Mouse (Mus musculus): ENCODE results near the gene Adad2. TPM values are rescaled to one million over a fixed set of nuclear protein-coding genes. Genes with fewer than 3 reads are reported as not detected.
A peak's percentile ranks its signal among the peaks of the same experiment; 100 is the strongest.

The Adad2 gene
- polyA plus RNA-seq, 1 experiment from 2014 or later: not detected

DNA sequence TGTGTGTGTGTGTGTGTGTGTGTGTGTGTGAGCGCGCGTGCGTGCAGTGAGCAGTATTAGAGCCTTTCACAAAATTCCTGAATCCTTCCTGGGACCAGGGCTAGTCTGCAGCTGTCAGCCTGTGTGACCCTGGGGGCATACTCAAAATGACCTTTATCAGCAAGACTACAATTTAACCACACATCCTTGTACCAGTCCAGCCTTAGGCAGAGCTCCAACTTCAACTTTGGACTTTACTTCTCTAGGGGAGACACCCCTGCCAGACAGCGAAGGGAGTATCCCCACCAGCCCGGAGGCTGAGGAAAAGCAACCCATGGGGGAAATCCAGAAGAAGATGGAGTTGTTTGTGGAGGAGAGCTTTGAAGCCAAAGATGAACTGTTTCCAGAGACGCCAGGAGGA lies 21.1 kb upstream of the Adad2 start:
- H3K9ac ChIP-seq (ENCODE audit: low read depth, low read length): no peak overlapping the region
- ATAC-seq (ENCODE audit: low FRiP score) (no peak), DNase-seq (ENCODE audit: low spot score) (no peak)
- H3K27ac ChIP-seq (ENCODE audit: low read depth, low read length): no peak overlapping the region
- no peaks in the 10 kb centered on the region for H3K27me3 ChIP-seq (ENCODE audit: control insufficient read depth, insufficient read depth, low read length)
- H3K4me1 ChIP-seq (replicated peaks; ENCODE audit: control insufficient read depth, insufficient read depth, low read length): no peaks in the 10 kb centered on the region
- H3K9me3 ChIP-seq (ENCODE audit: control insufficient read depth, low read length): no peaks in the 10 kb centered on the region
- WGBS: 82% methylated on average over 7 of the region's 7 CpGs
- no peaks in the 10 kb centered on the region for H3K36me3 ChIP-seq (ENCODE audit: control insufficient read depth, insufficient read depth, low read length)
- no peak overlapping the region for H3K4me3 ChIP-seq (ENCODE audit: low read depth, low read length)
- H3K4me2 ChIP-seq (replicated peaks; ENCODE audit: low read depth, low read length): no peak overlapping the region

- Histone ChIP-seq H3K36me3 (ENCODE audit: control insufficient read depth, insufficient read depth, low read length) (0 out of 2 replicates have a peak, but pooled peaks cover 10% of the 10 kb centered on the region), H3K9ac (ENCODE audit: low read depth, low read length) (no peak overlapping the region), H3K4me3 (ENCODE audit: low read depth, low read length) (no peak overlapping the region), H3K4me2 (replicated peaks; ENCODE audit: low read depth, low read length) (peak overlapping the region; percentile 86; the same call in 1 of the 2 replicates), H3K27me3 (ENCODE audit: control insufficient read depth, insufficient read depth, low read length) (no peaks in the 10 kb centered on the region), H3K4me1 (replicated peaks; ENCODE audit: control insufficient read depth, insufficient read depth, low read length) (no peaks in the 10 kb centered on the region; the same call in 1 of the 2 replicates), H3K27ac (ENCODE audit: low read depth, low read length) (no peak overlapping the region), H3K9me3 (ENCODE audit: control insufficient read depth, low read length) (no peaks in the 10 kb centered on the region)
- WGBS: 94% methylated on average over 4 of the region's 4 CpGs
- ATAC-seq (ENCODE audit: low FRiP score) (no peak), DNase-seq (ENCODE audit: low spot score) (no peak)
Measured at GRCm38 (mm10) chr8:119603771-119604170, 8.8 kb upstream of the Adad2 start.

GRCm38 (mm10) chr8:119604398-119604803 lies 8.1 kb upstream of the Adad2 start:
- H3K9ac ChIP-seq (ENCODE audit: low read depth, low read length): peak overlapping the region; percentile 79
- H3K27me3 ChIP-seq (ENCODE audit: control insufficient read depth, insufficient read depth, low read length): no peaks in the 10 kb centered on the region
- H3K36me3 ChIP-seq (ENCODE audit: control insufficient read depth, insufficient read depth, low read length): 0 out of 2 replicates have a peak, but pooled peaks cover 6% of the 10 kb centered on the region
- H3K9me3 ChIP-seq (ENCODE audit: control insufficient read depth, low read length): no peaks in the 10 kb centered on the region
- no peak overlapping the region for H3K27ac ChIP-seq (ENCODE audit: low read depth, low read length)
- DNase-seq (ENCODE audit: low spot score): no peak
- H3K4me1 ChIP-seq (replicated peaks; ENCODE audit: control insufficient read depth, insufficient read depth, low read length): no peaks in the 10 kb centered on the region; the same call in 1 of the 2 replicates
- H3K4me2 ChIP-seq (replicated peaks; ENCODE audit: low read depth, low read length): peak overlapping the region; percentile 86
- ATAC-seq (ENCODE audit: low FRiP score): no peak
- H3K4me3 ChIP-seq (ENCODE audit: low read depth, low read length): peak overlapping the region; percentile 83
- WGBS: 44% methylated on average over 12 of the region's 12 CpGs

DNA sequence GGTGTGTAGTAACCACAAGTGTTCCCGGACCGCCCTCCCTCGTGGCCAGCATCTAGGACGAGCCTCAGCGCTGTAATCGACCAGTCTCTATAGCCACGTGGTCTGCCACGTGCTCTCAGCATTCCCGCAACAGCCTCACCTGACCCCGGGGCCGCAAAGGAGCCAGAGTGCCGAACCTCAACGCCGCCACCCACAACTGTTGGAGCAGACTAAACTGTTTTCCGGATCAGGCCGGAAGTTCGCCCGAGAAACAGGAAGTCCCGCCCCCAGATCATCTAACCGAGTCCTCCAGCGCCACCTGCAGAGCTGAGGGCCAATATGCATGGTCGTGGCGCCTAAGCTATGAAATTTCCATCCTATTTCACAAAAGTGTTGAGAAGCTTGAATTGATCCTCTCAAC lies 7.6 kb upstream of the Adad2 start, which contains the start of gene Taf1c:
Taf1c (minus strand) TSS at position 227 of the 400 bp plus-strand sequence.
- DNase-seq (ENCODE audit: low spot score): peak; percentile 98
- Histone ChIP-seq H3K4me2 (replicated peaks; ENCODE audit: low read depth, low read length) (peak within 1 kb of the TSS; percentile 86), H3K9me3 (ENCODE audit: control insufficient read depth, low read length) (no peaks in the 10 kb centered on the region), H3K27ac (ENCODE audit: low read depth, low read length) (no peak within 1 kb of the TSS), H3K4me3 (ENCODE audit: low read depth, low read length) (peak within 1 kb of the TSS; percentile 83), H3K27me3 (ENCODE audit: control insufficient read depth, insufficient read depth, low read length) (no peaks in the 10 kb centered on the region), H3K36me3 (ENCODE audit: control insufficient read depth, insufficient read depth, low read length) (0 out of 2 replicates have a peak, but pooled peaks cover 6% of the 10 kb centered on the region), H3K4me1 (replicated peaks; ENCODE audit: control insufficient read depth, insufficient read depth, low read length) (no peaks in the 10 kb centered on the region; the same call in 1 of the 2 replicates), H3K9ac (ENCODE audit: low read depth, low read length) (peak within 1 kb of the TSS; percentile 79)
- under 1% methylated on average over 23 of the region's 23 CpGs for WGBS
- peak; percentile 82 for ATAC-seq (ENCODE audit: low FRiP score)

DNA sequence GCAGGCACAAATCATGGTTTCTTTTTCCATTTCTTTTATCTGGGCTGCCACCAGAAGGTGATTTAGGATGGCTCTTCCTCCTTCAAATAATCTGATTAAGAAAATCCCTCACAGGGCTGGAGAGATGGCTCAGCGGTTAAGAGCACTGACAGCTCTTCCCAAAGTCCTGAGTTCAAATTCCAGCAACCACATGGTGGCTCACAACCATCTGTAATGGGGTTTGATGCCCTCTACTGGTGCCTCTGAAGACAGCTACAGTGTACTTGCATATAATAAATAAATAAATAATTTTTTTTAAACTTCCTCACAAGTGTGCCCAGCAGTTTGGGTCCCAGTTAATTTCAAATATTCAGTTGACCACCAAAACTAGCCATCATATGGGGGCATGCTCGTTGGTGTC lies 6.3 kb upstream of the Adad2 start:
- Histone ChIP-seq H3K9me3 (ENCODE audit: control insufficient read depth, low read length) (no peaks in the 10 kb centered on the region), H3K4me2 (replicated peaks; ENCODE audit: low read depth, low read length) (no peak overlapping the region), H3K9ac (ENCODE audit: low read depth, low read length) (no peak overlapping the region), H3K4me3 (ENCODE audit: low read depth, low read length) (no peak overlapping the region), H3K27ac (ENCODE audit: low read depth, low read length) (no peak overlapping the region), H3K36me3 (ENCODE audit: control insufficient read depth, insufficient read depth, low read length) (0 out of 2 replicates have a peak, but pooled peaks cover 2% of the 10 kb centered on the region), H3K4me1 (replicated peaks; ENCODE audit: control insufficient read depth, insufficient read depth, low read length) (no peaks in the 10 kb centered on the region; the same call in 1 of the 2 replicates), H3K27me3 (ENCODE audit: control insufficient read depth, insufficient read depth, low read length) (no peaks in the 10 kb centered on the region)
- ATAC-seq (ENCODE audit: low FRiP score): no peak
- 82% methylated on average over 2 of the region's 2 CpGs for WGBS
- DNase-seq (ENCODE audit: low spot score): no peak

DNA sequence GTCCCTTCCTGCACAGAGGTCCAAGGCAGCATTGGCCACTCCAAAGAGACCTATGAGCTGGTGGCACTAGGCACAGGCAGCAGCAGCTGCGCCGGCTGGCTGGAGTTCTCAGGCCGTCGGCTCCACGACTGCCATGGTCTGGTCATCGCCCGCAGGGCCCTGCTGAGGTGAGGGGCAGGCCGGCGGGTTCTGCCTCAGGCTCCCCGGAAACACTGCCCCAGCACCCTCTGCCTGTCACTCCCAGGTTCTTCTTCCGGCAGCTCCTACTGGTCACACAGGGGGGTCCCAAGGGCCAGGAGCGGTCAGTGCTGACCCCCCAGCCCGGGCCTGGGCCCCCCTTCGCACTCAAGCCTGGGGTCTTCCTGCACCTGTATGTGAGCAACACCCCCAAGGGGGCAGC lies 2.5 kb downstream of the Adad2 start:
- no peak for ATAC-seq (ENCODE audit: low FRiP score)
- H3K9ac ChIP-seq (ENCODE audit: low read depth, low read length): no peak overlapping the region
- no peaks in the 10 kb centered on the region; the same call in 1 of the 2 replicates for H3K27me3 ChIP-seq (ENCODE audit: control insufficient read depth, insufficient read depth, low read length)
- H3K4me3 ChIP-seq (ENCODE audit: low read depth, low read length): no peak overlapping the region
- no peaks in the 10 kb centered on the region for H3K9me3 ChIP-seq (ENCODE audit: control insufficient read depth, low read length)
- H3K36me3 ChIP-seq (ENCODE audit: control insufficient read depth, insufficient read depth, low read length): no peaks in the 10 kb centered on the region
- DNase-seq (ENCODE audit: low spot score): no peak
- WGBS: 72% methylated on average over 14 of the region's 14 CpGs
- no peaks in the 10 kb centered on the region for H3K4me1 ChIP-seq (replicated peaks; ENCODE audit: control insufficient read depth, insufficient read depth, low read length)
- no peak overlapping the region for H3K27ac ChIP-seq (ENCODE audit: low read depth, low read length)
- H3K4me2 ChIP-seq (replicated peaks; ENCODE audit: low read depth, low read length): no peak overlapping the region

DNA sequence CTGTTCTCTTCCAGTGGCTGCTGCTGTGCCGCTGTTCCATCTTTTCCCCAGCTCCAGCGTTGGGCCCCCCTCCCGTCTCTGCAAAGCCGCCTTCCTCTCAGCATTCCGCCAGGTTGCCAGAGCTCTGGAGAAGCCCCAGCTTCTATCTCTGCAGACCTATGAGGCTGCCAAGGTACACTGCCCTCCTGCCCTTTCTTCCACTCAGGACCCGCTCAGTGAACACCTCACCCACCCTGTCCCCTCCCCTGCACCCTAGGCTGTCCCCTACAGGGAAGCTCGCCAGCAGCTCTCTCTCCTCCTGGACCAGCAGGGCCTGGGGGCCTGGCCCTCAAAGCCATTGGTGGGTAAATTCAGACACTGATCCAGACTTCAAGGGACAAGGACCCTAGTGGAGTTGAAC lies 3.8 kb downstream of the Adad2 start:
- no peaks in the 10 kb centered on the region for H3K36me3 ChIP-seq (ENCODE audit: control insufficient read depth, insufficient read depth, low read length)
- WGBS: 68% methylated on average over 7 of the region's 7 CpGs
- H3K4me3 ChIP-seq (ENCODE audit: low read depth, low read length): no peak overlapping the region
- DNase-seq (ENCODE audit: low spot score) (no peak), ATAC-seq (ENCODE audit: low FRiP score) (no peak)
- H3K9ac ChIP-seq (ENCODE audit: low read depth, low read length): no peak overlapping the region
- H3K27me3 ChIP-seq (ENCODE audit: control insufficient read depth, insufficient read depth, low read length): no peaks in the 10 kb centered on the region; the same call in 1 of the 2 replicates
- no peak overlapping the region for H3K4me2 ChIP-seq (replicated peaks; ENCODE audit: low read depth, low read length)
- no peak overlapping the region for H3K27ac ChIP-seq (ENCODE audit: low read depth, low read length)
- no peaks in the 10 kb centered on the region for H3K4me1 ChIP-seq (replicated peaks; ENCODE audit: control insufficient read depth, insufficient read depth, low read length)
- H3K9me3 ChIP-seq (ENCODE audit: control insufficient read depth, low read length): no peaks in the 10 kb centered on the region

GRCm38 (mm10) chr8:119616811-119617210 lies 4.3 kb downstream of the Adad2 start:
- Histone ChIP-seq H3K9me3 (ENCODE audit: control insufficient read depth, low read length) (no peaks in the 10 kb centered on the region), H3K27ac (ENCODE audit: low read depth, low read length) (no peak overlapping the region)

DNA sequence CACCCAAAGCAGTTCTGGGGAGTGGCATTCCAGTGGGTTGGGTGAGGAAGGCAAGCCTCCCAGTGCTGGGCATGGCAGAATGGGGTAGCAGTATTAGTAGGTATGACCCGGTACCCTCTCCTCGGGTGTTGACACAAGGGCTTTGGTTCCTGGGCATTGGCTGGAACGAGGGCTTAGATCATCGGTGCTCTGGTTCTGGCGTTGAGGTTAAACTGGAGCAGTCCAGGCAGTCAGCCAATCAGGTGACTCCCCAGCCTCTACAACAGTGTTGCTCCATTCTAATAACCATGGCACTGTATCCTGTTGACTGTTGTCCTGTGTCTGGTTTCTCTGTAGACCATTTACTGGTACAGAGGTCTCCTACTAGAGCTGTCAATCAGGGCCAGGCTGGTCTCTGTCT lies 5.0 kb downstream of the Adad2 start:
- Histone ChIP-seq H3K27me3 (ENCODE audit: control insufficient read depth, insufficient read depth, low read length) (no peaks in the 10 kb centered on the region; the same call in 1 of the 2 replicates), H3K4me1 (replicated peaks; ENCODE audit: control insufficient read depth, insufficient read depth, low read length) (no peaks in the 10 kb centered on the region), H3K4me2 (replicated peaks; ENCODE audit: low read depth, low read length) (no peak overlapping the region), H3K36me3 (ENCODE audit: control insufficient read depth, insufficient read depth, low read length) (no peaks in the 10 kb centered on the region), H3K27ac (ENCODE audit: low read depth, low read length) (no peak overlapping the region), H3K9me3 (ENCODE audit: control insufficient read depth, low read length) (no peaks in the 10 kb centered on the region), H3K4me3 (ENCODE audit: low read depth, low read length) (no peak overlapping the region), H3K9ac (ENCODE audit: low read depth, low read length) (no peak overlapping the region)
- DNase-seq (ENCODE audit: low spot score): no peak
- ATAC-seq (ENCODE audit: low FRiP score): no peak
- 89% methylated on average over 5 of the region's 5 CpGs for WGBS

More at GRCm38 (mm10) chr8:119616811-119617210, 4.3 kb downstream of the Adad2 start:
- WGBS: 93% methylated on average over 4 of the region's 4 CpGs
- no peaks in the 10 kb centered on the region for H3K36me3 ChIP-seq (ENCODE audit: control insufficient read depth, insufficient read depth, low read length)
- DNase-seq (ENCODE audit: low spot score) (no peak), ATAC-seq (ENCODE audit: low FRiP score) (no peak)
- H3K27me3 ChIP-seq (ENCODE audit: control insufficient read depth, insufficient read depth, low read length): no peaks in the 10 kb centered on the region; the same call in 1 of the 2 replicates
- H3K4me1 ChIP-seq (replicated peaks; ENCODE audit: control insufficient read depth, insufficient read depth, low read length): no peaks in the 10 kb centered on the region
- no peak overlapping the region for H3K4me2 ChIP-seq (replicated peaks; ENCODE audit: low read depth, low read length)
- H3K4me3 ChIP-seq (ENCODE audit: low read depth, low read length): no peak overlapping the region
- H3K9ac ChIP-seq (ENCODE audit: low read depth, low read length): no peak overlapping the region

Data from hindbrain, embryonic 11.5 days (tissue).